9 mouse cellular contexts compared by ENCODE assay signal in the genomic region with DNA sequence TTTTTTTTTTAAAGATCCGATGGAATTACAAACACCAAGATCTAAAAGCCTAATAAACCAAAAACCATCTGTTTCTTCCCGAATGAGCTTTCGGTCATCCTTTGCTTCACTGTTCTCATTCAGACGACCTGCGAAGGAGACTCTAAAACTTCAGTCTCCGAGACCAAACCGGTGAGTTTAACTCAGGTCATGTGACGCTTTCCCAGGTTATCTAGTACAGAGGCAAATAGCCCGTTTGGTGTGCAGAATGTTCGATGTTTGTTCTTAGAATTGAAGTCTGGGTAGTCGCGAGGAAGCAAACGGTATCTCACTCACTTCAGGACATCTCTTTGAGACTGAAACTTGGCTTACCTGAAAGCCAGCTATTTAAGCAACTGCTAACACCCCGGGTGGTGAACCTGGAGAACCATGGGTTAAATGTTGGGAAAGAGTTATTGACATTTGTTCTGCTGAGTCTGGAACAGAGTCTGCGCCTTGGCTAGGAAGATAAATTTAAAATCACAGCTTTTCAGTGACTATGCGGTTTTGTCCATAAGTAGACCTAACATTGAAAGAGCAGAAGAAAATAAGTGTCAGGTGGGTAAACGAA. TPM values are rescaled to one million over a fixed set of nuclear protein-coding genes. Genes with fewer than 3 reads are reported as not detected.
DNase-seq lines count a peak whose midpoint lies in the region; ATAC-seq and TF ChIP-seq lines count a peak whose summit lies in the region.
"Had no signal": no experiment of that assay in that cellular context is flagged by ENCODE, and none has a peak within 500 bp of the region (broad histone marks: within the 10 kb centered on the region; RNA-seq: fewer than 3 reads in every experiment).

No protein-coding gene starts in this region.

- H3K9ac ChIP-seq in forebrain, embryonic 11.5 days (ENCODE audit: low read length) = no peak overlapping the region; the same call in 1 of the 2 replicates
- no peak overlapping the region for H3K9ac ChIP-seq in midbrain, postnatal 0 days (replicated peaks; ENCODE audit: low read length, poor library complexity, severe bottlenecking)

- no peaks in the 10 kb centered on the region for H3K36me3 ChIP-seq in forebrain, embryonic 11.5 days (ENCODE audit: control insufficient read depth, insufficient read depth, low read length)
- no peaks in the 10 kb centered on the region for H3K36me3 ChIP-seq in midbrain, postnatal 0 days (ENCODE audit: insufficient read depth, low read length)

- intact Hi-C loops in left cerebral cortex, postnatal 10 days (cut with DNase I) = no loop called here

- no peak for TF ChIP-seq CTCF in midbrain, postnatal 0 days (IDR thresholded peaks at IDR 0.05)

- no peak for ATAC-seq in forebrain, embryonic 11.5 days (replicated peaks; ENCODE audit: low FRiP score)
- ATAC-seq in midbrain, postnatal 0 days (ENCODE audit: low FRiP score) = no peak

- 52% methylated on average over 17 of the region's 17 CpGs for WGBS in forebrain, embryonic 11.5 days
- WGBS in midbrain, postnatal 0 days = 55% methylated on average over 17 of the region's 17 CpGs

- H3K27ac ChIP-seq in forebrain, embryonic 11.5 days (ENCODE audit: low read depth, low read length) = no peak overlapping the region
- H3K27ac ChIP-seq in midbrain, postnatal 0 days (ENCODE audit: low read depth, low read length) = no peak overlapping the region

- H3K9me3 ChIP-seq in forebrain, embryonic 11.5 days (ENCODE audit: control insufficient read depth, low read length) = no peaks in the 10 kb centered on the region
- H3K9me3 ChIP-seq in midbrain, postnatal 0 days (ENCODE audit: low read length) = no peaks in the 10 kb centered on the region

- peak overlapping the region; percentile 24; the same call in 1 of the 2 replicates for H3K4me3 ChIP-seq in forebrain, embryonic 11.5 days (ENCODE audit: low read depth, low read length)
- peak overlapping the region; percentile 46 for H3K4me3 ChIP-seq in midbrain, postnatal 0 days (ENCODE audit: low read depth, low read length)

- peaks cover 7% of the 10 kb centered on the region for H3K27me3 ChIP-seq in forebrain, embryonic 11.5 days (ENCODE audit: control insufficient read depth, insufficient read depth, low read length)
- no peaks in the 10 kb centered on the region for H3K27me3 ChIP-seq in midbrain, postnatal 0 days (ENCODE audit: insufficient read depth, low read length)

- 0 out of 2 replicates have a peak, but pooled peaks cover 3% of the 10 kb centered on the region for H3K4me1 ChIP-seq in forebrain, embryonic 11.5 days (replicated peaks; ENCODE audit: control insufficient read depth, insufficient read depth, low read length)
- no peaks in the 10 kb centered on the region for H3K4me1 ChIP-seq in midbrain, postnatal 0 days (ENCODE audit: insufficient read depth, low read length)

- H3K4me2 ChIP-seq in forebrain, embryonic 11.5 days (ENCODE audit: low read depth, low read length, severe bottlenecking) = no peak overlapping the region; the same call in 1 of the 2 replicates
- H3K4me2 ChIP-seq in midbrain, postnatal 0 days (ENCODE audit: low read depth, low read length, poor library complexity, severe bottlenecking) = peak overlapping the region; percentile 77

- DNase-seq in kidney, adult 18-20 months = peak; percentile 49
- DNase-seq in kidney, postnatal 25 days = no peak
- no peak for DNase-seq in forebrain, embryonic 11.5 days (ENCODE audit: low spot score)
- peak; percentile 29 to 44 for DNase-seq in kidney, postnatal 36 days
- DNase-seq in midbrain, postnatal 0 days (ENCODE audit: low spot score) = no peak
- DNase-seq in ovary, adult 18-20 months (ENCODE audit: low spot score) = no peak
- no peak for DNase-seq in left cerebral cortex, adult 9 months (ENCODE audit: low spot score in 2 of 2)
- no peak for DNase-seq in left cerebral cortex, postnatal 10 days (ENCODE audit: extremely low spot score in 1 of 2, low spot score in 2 of 2)
- DNase-seq: thymus, postnatal 25 days had no signal

RNA-seq across cellular contexts. Expression of gene Exph5, which starts 39.0 kb away (rescaled TPM):
- polyA plus RNA-seq in forebrain, embryonic 11.5 days (2014; fragmentation: Nextera tagmentation; extraction: Ambion mirVana) = 0.64 and 1.0 TPM in 2 replicates
- total RNA-seq in midbrain, postnatal 0 days (2014; rRNA removed) = 1.1 and 1.3 TPM in 2 replicates
- 0.16 and 0.20 TPM in 2 replicates for polyA plus RNA-seq in midbrain, postnatal 0 days (2015; fragmentation: Nextera tagmentation; extraction: Ambion mirVana)
- total RNA-seq in left cerebral cortex, postnatal 10 days (2021) = 1 to 10 TPM; 6.6 to 7.9 TPM

RNA-seq across cellular contexts. Expression of gene Kdelc2, which starts 43.4 kb away (rescaled TPM):
- polyA plus RNA-seq in forebrain, embryonic 11.5 days (2014; fragmentation: Nextera tagmentation; extraction: Ambion mirVana) = 9.1 and 9.3 TPM in 2 replicates
- total RNA-seq in midbrain, postnatal 0 days (2014; rRNA removed) = 5.9 TPM in 2 replicates
- polyA plus RNA-seq in midbrain, postnatal 0 days (2015; fragmentation: Nextera tagmentation; extraction: Ambion mirVana) = 6.4 and 7.0 TPM in 2 replicates
- total RNA-seq in left cerebral cortex, postnatal 10 days (2021) = 1 to 10 TPM; 8.7 to 9.9 TPM

Comparison
In these comparisons a context has a peak if more than half of its experiments do, and no peak if none do; other contexts are left out.
1. DNase-seq: peak in kidney, adult 18-20 months (single experiment) and kidney, postnatal 36 days (2 of 2); none in kidney, postnatal 25 days (0 of 2), forebrain, embryonic 11.5 days (single experiment), midbrain, postnatal 0 days (single experiment), ovary, adult 18-20 months (single experiment), left cerebral cortex, adult 9 months (0 of 2) and left cerebral cortex, postnatal 10 days (0 of 2).